In the genomic region with DNA sequence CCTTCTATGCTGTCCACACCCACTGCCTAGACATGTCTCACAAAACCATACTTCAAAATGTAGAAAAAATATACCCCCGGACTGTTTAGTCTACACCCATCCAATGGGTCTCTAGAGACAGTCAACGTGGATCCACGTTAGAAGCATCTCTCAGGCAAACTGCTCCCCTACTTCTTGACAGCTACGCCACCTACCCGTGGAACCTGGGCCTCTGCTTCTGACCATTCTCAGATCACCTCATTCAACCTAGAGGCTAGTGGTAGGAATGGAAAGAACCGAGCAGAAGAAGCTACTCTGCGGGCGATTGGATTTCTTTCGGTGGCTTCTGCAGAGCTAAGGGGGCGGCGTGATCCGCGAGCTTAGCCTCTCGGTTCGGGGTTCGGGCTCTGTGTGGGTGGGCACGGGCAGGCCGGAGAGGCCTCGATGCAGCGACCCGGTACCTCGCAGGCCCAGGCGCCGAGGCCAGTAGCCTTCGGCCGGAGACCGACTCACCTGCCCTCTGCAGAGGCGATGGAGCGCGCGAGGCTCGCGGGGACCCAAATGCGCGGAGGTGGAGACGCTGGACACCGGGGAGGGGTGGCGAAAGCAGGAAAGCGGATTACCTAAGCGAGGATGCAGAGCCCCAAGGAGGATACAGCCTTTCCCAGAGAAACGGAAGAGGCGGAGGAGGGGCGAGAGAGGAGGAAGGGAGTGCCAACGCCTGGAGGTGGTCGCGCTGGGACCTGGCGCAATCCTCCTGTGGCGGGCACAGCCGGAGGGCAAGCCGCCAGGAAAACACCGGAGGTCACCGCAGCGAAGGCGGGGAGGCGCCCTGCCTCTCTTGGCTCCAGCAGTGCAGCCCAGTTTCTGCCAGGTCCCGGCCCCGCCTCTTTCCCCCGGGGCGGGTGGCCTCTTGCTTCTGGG, we compare ENCODE assay signal across 7 mouse cellular contexts. TPM values are rescaled to one million over a fixed set of nuclear protein-coding genes. Genes with fewer than 3 reads are reported as not detected.
DNase-seq lines count a peak whose midpoint lies in the region; ATAC-seq lines count a peak whose summit lies in the region.

A gene (minus strand): TSS at position 779 of the 903 bp plus-strand sequence.

- H3K4me3 ChIP-seq in intestine, embryonic 16.5 days (ENCODE audit: low read length) = peak within 1 kb of the TSS; percentile 70
- peak within 1 kb of the TSS; percentile 84 for H3K4me3 ChIP-seq in limb, embryonic 10.5 days
- H3K4me3 ChIP-seq in midbrain, embryonic 12.5 days = peak within 1 kb of the TSS; percentile 68

- peak; percentile 90 for ATAC-seq in intestine, embryonic 16.5 days
- ATAC-seq in midbrain, embryonic 12.5 days (ENCODE audit: low FRiP score, low read depth) = peak; percentile 90

- DNase-seq in adrenal gland, postnatal 10 days = peak; percentile 94
- peak; percentile 76 for DNase-seq in embryo, embryonic 9.5 days (ENCODE audit: extremely low spot score)
- peak; percentile 65 to 79 for DNase-seq in gastrocnemius, postnatal 4 days (ENCODE audit: low spot score in 2 of 2)
- peak; percentile 75 for DNase-seq in limb, embryonic 10.5 days (ENCODE audit: low spot score)
- DNase-seq in skeletal muscle tissue, adult 2 months (ENCODE audit: low read depth, low spot score) = peak; percentile 62

- H3K27me3 ChIP-seq in intestine, embryonic 16.5 days (replicated peaks; ENCODE audit: control insufficient read depth, insufficient read depth, low read length) = no peaks in the 10 kb centered on the region
- no peaks in the 10 kb centered on the region for H3K27me3 ChIP-seq in limb, embryonic 10.5 days (ENCODE audit: low read depth, poor library complexity, severe bottlenecking)
- no peaks in the 10 kb centered on the region for H3K27me3 ChIP-seq in midbrain, embryonic 12.5 days

- peak within 1 kb of the TSS; percentile 38 for H3K27ac ChIP-seq in intestine, embryonic 16.5 days (ENCODE audit: low read length)
- peak within 1 kb of the TSS; percentile 93 for H3K27ac ChIP-seq in limb, embryonic 10.5 days
- peak within 1 kb of the TSS; percentile 67 for H3K27ac ChIP-seq in midbrain, embryonic 12.5 days (replicated peaks)

- no peaks in the 10 kb centered on the region for H3K36me3 ChIP-seq in intestine, embryonic 16.5 days (ENCODE audit: control insufficient read depth, insufficient read depth, low read length)
- H3K36me3 ChIP-seq in limb, embryonic 10.5 days = no peaks in the 10 kb centered on the region
- no peaks in the 10 kb centered on the region for H3K36me3 ChIP-seq in midbrain, embryonic 12.5 days

- under 1% methylated on average over 55 of the region's 59 CpGs for WGBS in intestine, embryonic 16.5 days
- WGBS in limb, embryonic 10.5 days = 2% methylated on average over 59 of the region's 59 CpGs
- 1% methylated on average over 56 of the region's 59 CpGs for WGBS in midbrain, embryonic 12.5 days

- H3K4me2 ChIP-seq in intestine, embryonic 16.5 days (ENCODE audit: low read depth, low read length) = peak within 1 kb of the TSS; percentile 69
- H3K4me2 ChIP-seq in midbrain, embryonic 12.5 days (replicated peaks) = peak within 1 kb of the TSS; percentile 83

- H3K9me3 ChIP-seq in intestine, embryonic 16.5 days (ENCODE audit: control insufficient read depth, low read length) = no peaks in the 10 kb centered on the region
- no peaks in the 10 kb centered on the region for H3K9me3 ChIP-seq in limb, embryonic 10.5 days (replicated peaks)
- no peaks in the 10 kb centered on the region for H3K9me3 ChIP-seq in midbrain, embryonic 12.5 days

- H3K4me1 ChIP-seq in intestine, embryonic 16.5 days (ENCODE audit: control insufficient read depth, insufficient read depth, low read length) = peaks cover 11% of the 10 kb centered on the region
- H3K4me1 ChIP-seq in limb, embryonic 10.5 days = peaks cover 19% of the 10 kb centered on the region
- H3K4me1 ChIP-seq in midbrain, embryonic 12.5 days = peaks cover 14% of the 10 kb centered on the region; the same call in 1 of the 2 replicates

- peak within 1 kb of the TSS; percentile 82 for H3K9ac ChIP-seq in intestine, embryonic 16.5 days (ENCODE audit: low read depth, low read length)
- H3K9ac ChIP-seq in midbrain, embryonic 12.5 days (replicated peaks) = peak within 1 kb of the TSS; percentile 65

RNA-seq across cellular contexts. Expression of the gene that starts here (rescaled TPM):
- total RNA-seq in adrenal gland, postnatal 10 days (2021) = 10 to 100 TPM; 23.3 to 37.5 TPM
- 10 to 100 TPM; 12.3 to 12.6 TPM for total RNA-seq in gastrocnemius, postnatal 4 days (2021)
- 17.7 and 18.8 TPM in 2 replicates for polyA plus RNA-seq in intestine, embryonic 16.5 days (2015; fragmentation: Nextera tagmentation; extraction: Ambion mirVana)
- polyA plus RNA-seq in limb, embryonic 10.5 days (2016; fragmentation: Nextera tagmentation; extraction: Ambion mirVana) = 11.5 and 16.8 TPM in 2 replicates
- polyA plus RNA-seq in midbrain, embryonic 12.5 days (2016; fragmentation: Nextera tagmentation; extraction: Ambion mirVana) = 11.9 and 17.2 TPM in 2 replicates

Comparison
In these comparisons a context has a peak if more than half of its experiments do, and no peak if none do; other contexts are left out.
1. Peak in every context shown above with its lines: DNase-seq, ATAC-seq, H3K4me3 ChIP-seq and H3K27ac ChIP-seq.
2. H3K27ac ChIP-seq: peak in every context shown above with its lines; median percentile 93 in limb, embryonic 10.5 days; 67 in midbrain, embryonic 12.5 days; 38 in intestine, embryonic 16.5 days.